Mouse (Mus musculus) frontal cortex, adult 2 months (tissue): Measurements from ENCODE around the gene Syk. TPM values are rescaled to one million over a fixed set of nuclear protein-coding genes. Genes with fewer than 3 reads are reported as not detected.

Source experiments
- DNase-seq, 2 experiments: peaks; one replicate each; pipeline ENCODE4 v3.0.0; 2022; ENCODE audit warnings: low spot score in 1 of 2; ENCODE audit errors: extremely low spot score in 1 of 2
- polyA plus RNA-seq: library from polyadenylated mRNA; depleted of rRNA; stranded (reverse); fragments of >200 nt; gene quantifications from 2 replicates; pipeline ENCODE4 v1.2.3, GENCODE M21; 2012

Syk gene
- polyA plus RNA-seq, 1 experiment, result 3.3 TPM

DNA sequence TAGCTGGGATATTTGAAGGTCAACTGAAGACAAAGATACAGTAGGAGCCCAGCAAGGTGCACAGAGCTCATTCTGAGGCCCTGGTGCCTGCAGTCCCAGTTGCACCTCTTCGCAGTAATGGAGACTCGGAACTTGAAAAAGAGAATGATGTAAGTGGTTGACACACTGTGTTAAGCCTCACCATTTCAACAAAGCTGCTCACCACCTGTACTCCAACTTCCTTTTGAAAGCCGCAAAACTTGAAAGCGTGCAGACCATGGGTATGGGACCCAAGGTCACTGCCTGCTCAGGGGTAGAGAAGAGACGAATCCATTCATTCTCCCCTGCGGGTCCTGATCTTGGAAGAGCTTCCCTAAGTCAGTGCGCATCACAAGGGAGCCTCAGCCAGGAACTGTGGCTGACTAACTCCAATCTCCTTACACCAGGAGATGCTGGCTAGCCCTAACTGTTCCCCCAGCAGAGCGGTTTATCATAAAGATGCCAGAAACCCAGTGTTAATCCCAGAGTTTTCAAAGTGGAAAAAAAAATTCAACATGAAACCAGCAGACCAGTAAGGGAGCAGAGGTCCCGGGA lies 16.7 kb upstream of the Syk start:
- DNase-seq, result no peak

DNA sequence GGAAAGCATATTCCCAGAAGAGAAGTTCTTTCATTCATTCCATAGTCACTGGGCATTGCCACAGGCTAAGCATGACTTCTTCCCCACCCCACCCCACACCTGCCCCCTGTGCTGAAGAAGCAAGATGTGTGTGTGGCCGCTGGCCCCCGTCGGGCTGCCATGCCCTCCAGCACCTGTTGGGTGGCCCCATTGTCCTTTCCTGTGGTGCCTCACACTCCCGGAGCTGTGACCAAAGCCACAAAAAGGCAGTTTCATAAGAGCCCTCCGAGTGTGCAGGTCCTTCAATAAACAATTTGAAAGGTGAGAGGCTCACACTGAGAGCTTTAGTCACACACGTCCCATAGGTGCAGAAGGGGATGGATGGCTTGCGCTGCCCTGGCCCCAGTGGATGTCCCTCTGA lies 16.2 kb upstream of the Syk start:
- no peak for DNase-seq

DNA sequence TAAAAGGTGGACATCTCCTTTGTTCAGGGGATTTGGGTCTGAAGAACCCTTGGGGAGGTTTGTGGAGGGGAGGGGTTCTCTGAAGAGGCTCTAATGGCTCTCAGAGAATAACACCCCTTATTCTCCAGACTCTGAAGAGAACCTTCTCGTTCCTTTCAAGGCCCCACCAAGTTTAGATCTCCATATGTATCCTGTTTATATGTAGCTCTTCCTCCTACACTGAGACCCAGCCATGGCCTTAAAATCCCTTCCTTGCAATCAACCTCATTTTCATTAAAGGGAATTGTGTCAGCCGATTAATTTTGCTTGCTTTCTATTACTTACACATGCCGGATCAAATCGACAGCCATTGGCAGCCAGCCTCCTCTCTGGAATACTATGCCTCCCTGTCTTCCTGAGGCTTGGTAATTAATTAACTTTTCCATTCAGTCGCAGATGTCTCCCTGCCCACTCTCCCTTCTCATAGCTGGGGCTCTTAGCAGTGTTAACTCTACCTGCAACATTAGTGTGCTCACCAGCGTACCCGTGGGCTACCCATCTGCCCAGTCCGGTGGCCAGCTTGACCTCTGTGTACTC lies 13.7 kb upstream of the Syk start:
- no peak for DNase-seq

DNA sequence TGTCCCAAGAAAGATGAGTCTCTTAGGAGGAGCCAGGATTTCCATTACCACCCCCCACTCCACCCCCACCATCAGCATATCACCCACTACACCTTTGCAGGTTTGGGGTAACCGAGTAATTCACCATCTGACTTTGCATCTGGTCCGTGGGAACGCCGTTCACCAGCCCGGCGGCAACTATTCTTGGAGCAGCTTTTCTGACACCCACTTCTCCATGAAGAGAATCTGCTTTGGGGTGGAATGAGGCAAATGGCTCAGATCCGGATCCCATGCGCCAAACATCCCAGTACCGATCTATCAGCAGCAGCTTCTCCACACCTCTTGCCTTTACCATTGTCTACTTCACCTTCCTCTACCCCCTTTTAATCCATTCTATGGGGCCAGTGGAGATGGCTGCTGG lies 12.7 kb upstream of the Syk start:
- DNase-seq, result peak; percentile 76 to 79

DNA sequence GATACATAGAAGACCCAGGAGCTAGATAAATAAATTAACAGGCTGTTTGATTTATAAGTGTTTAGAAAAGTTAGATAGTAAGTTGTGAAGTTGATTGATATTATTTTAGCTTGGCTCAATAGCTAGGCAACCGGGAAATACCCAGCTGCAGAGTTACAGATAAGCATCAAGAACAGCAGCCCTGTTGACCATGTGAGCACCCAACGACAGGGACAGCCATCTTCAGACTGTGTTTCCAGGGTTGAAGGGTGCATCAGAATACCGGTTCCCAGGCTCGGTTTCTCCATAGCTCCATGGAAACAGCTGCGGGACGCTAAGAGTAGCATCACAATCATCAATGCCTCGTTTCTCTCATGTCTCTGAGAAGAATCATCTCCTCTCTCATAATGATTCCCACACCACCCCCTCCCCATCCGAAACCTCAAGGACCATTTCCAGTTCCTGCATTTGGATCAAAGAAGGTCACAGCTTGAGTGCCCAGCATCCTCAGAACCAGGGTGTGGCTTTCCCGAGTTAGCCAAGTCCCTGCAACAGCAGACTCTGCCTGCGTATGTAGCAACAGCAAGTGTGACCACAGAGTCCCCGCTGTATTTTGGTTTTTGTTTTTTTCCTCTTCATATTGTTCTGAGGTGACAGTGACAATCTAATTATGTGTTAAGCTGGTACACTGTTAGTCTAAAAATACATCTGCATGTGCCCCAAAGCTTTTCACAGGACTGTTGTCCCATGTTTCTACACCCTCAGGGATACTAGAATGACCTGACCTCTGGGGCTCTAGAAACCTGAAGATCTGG lies 11.2 kb upstream of the Syk start:
- DNase-seq, result no peak

DNA sequence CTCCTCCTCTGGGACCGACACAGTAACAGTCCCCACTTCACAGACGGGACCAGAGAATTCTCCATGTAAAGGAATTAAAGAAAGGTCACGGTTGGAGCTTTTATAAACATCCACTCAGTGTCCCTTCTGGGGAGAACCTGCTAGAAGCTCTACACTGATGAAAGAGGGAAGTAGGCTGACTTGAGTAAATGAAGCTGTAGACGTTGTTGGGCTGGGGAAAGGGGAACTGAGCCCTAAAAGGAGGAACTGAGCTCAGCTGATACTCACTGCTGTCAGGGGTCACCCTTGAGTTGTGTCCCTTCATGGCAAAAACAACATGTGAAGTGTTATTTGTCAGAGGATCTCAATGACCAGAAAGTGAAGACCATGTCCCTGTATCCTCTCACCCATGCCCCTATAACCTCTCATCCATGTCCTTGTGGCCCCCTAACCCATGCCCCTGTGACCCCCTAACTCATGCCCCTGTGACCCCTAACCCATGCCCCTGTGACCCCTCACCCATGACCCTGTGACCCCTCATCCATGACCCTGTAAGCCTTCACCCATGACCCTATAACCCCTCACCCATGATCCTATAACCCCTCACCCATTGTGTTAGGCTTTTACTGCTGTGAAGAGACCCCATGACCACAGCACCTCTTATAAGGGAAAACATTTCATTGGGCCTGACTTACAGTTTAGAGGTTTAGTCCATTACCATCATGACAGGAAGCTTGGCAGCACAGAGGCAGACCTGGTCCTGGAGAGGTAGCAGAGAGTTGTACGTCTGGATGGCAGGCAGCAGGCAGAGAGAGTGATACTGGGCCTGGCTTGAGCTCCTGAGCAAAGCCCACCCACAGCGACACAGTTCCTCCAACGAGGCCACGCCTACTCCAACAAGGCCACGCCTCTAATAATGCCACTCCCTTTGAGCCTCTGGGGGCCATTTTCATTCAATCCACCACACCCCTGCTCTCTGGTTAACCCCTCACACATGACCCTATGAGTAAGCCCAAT lies 10.2 kb upstream of the Syk start:
- DNase-seq, result no peak

DNA sequence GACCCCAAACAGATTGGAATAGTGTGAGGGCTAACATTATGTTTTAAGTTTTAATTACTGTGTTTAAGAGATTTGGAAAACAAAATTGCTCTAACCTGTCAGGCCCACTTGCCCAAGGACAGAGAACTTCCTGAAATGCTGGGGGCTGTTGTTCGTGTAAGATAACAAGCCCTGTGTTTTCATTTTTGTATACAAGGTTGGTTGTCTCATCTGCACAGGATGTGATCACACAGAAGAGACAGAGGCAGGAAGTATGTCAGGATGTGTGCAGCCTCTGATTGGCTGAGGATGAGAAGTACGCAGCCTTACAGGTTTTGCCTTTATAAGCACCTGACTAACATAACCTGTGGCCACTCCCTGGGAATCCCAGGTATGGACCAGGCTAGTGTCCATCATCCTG lies 8.7 kb upstream of the Syk start:
- DNase-seq, result no peak

DNA sequence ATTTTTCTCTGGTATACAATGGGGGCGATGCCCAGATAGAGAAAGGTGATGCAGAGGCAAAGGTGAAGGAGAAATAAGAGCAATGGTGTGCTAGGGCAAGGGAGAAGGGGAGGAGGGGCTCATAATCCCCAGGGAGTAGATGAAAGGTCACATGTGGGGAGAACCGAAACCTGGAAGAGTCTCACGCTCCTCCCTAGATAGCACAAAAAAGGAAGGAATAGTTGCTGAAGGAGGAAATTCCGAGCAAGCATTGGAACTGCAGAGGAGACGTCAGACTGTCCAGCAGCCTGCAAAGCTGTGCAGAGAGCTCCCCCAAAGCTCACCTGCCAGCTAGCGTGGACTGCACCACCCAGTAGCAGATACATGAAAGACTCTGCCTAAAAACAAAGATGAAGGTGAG lies 7.5 kb upstream of the Syk start:
- no peak for DNase-seq

DNA sequence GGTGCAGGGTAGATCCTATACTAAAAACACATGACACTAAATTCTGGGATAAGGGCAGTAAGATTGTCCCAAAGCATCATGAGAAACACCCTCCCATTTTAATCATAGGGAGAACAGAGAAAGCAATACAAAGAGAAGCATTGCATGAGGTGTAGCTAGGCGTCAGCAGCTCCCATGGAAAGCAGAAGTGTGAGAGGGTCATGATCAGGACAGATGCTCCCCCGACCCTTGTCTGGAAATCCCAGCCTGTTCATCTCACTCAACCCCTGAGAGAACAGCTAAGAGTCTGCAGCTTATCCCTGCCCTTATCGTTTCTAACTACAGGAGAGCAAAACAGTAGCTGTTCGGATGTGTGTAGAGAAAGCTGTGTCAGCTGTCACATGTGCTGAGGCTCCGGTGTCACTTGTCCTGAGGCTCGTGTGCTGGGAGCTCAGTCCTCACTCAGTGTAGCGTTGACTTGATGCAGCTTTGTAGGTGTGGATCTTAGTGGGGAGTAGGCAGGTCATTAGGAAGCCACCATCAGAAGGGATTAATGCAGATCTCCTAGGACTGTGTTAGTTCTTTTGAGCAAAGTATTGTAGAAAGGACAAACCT lies 6.9 kb upstream of the Syk start:
- DNase-seq, result no peak

DNA sequence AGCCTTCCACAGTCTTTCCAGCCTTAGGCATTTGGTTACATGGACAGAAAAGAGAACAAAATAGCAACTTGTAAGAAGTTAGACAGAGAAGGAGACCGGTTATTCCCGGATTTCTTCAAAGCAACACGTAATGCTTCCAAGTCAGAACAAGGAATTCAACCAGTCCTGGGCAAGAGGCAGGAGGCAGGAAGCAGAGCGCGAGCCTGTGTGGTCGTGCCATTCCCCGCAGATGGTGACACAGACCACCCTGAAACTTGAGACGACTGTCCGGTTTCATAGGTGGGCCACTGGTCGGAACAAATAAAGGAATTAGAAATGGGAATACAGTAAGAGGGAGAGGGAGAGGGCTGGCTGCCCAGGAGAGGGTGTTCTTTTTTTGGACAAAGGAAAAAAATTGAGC lies 6.1 kb upstream of the Syk start:
- no peak for DNase-seq

DNA sequence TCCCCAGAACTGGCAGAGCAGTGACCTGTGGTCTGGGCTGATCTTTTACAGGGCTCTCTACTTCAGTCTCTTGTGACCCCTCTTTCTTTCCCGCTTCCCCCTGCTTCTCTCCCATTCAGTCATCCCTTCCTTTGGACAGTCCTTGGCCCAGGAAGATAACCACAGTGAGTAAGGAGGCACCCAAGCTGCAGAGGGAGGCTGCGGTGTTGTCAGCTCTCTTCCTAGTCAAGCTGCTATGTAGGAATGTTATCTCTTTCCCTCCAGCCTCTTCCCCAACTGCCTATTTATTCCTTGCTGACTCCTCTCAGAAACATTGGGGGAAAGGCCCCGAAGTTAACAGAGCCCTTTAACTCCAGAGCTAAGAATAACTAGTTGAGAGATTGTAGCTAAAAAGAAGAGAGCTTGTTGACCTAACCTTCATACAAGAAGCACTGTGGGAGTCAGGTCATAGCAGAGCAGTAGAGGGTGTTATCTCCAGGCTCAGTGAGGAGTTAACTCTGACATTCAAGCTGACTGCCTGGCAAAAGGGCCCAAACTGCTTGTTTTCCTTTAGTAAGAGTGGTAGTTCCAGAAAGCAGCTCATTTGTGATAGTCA lies 5.5 kb upstream of the Syk start:
- no peak for DNase-seq

DNA sequence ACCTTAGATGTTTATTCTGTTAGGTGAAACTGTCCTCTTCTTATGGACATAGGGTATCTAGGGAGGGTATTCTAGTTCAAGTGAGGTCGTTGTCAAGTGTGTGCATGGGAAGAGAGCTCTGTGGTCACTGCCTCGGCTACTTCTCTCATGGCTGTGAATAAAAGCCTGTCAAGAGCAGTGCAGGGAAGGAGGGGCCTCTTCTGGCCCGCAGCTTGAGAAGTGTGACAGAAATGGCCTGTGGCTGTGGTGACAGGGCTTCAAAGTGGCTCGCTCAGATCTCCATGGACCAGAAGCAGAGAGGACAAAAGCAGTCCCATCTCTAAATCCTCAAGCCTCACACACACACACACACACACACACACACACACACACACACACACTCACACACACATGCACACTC lies 5.0 kb upstream of the Syk start:
- no peak for DNase-seq

DNA sequence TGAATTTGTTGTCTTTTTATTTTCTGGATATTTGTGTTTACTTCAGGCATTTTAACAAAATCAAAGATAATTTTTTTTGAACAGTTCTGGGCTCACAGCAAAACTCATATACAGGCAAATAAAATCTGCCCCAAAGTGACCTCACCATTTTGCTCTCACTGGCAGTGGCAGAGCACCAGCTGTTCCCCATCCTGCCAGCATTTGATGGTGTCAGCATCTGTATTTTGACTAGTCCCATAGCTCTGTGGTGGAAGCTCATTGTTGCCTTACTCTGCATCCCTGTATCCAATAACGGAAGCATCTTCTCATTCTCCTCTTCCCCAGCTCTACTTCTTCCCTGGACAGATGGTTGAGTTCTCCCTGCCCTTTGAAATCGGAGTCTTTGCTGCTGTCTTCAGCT lies 4.2 kb upstream of the Syk start:
- no peak for DNase-seq

DNA sequence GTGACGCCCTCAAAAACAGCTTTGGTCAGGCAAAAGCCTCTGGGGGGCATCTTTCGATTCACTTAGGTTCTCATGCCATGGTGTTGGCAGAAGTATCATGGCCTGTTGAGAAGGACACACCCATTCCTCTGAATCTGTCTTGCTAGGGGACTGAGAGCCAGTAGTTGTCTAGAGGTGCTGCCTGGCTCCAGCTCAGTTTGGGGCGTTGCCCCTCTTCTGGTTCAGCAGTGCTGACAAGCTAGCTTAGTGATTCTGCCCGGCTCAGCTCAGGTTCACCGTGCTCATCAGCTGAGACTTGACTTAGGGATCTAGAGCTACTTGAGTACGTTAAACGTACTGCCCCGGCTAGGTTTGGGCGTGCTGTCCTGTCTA lies 481 bp upstream of the Syk start:
- no peak for DNase-seq

DNA sequence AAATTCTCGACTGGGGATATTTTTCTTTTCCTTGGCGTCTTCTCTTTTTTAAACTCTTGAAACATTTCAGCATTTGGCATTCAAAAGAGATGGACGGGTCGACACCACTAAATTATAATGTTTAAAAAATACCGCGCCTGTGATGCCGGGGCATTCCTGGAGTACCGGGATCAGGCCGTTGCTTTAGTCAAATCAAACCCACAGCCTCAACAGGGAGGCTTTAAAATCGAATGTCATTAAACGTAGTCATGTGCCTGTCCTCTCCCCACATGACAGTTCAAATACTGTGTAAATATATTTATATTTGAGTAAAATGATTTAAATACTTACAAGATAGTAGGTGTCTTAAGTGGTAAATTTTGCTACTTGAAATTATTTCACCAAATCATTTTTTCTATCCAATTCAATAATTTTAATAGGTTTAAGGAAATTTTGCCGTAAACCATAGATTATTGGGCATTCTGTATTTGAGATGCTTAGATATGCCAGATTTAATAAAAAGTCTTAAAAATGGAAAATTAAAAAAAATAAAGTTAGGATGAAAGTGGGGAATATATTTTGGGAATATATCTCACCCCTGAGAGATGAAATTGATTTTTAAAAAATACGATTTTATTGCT lies 1.1 kb downstream of the Syk start:
- DNase-seq, result no peak

DNA sequence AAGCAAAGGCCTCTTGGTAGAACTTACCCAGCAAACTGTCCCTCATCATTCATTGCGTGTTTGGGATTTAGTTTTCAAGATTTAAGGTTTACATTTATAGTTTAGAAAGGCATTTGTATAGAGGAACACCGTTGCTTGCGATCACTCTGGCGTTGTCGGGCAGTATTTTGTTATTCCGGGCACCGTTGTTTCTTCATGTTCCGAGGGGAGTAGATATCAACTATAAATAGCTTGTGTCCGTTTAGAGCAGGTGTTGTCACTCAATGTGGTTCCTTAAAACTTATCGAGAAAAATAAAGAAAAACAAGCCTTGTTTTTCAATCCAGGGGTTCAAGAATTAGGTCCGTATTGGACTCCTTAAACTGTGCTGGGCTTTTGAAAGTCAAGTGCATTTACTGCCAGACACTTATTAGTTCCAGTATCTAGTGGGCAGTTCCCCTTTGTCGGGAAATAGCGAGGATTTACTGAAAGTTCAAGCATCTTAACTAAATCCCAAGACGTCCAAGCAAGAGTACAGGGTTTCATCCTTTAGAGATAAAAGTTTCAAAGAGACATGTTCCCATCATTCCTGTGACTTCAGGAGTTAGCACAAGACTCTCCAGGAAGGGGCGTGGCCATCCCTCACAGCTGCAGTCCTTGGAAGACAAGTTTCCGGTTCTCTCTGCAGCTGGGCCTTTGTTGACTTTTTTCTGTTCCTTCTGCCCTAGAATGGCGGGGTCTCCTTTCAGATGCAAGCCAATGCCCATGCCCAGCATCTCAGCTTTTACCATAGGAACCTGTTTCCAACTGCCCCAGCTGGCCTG lies 1.9 kb downstream of the Syk start:
- DNase-seq, result no peak

DNA sequence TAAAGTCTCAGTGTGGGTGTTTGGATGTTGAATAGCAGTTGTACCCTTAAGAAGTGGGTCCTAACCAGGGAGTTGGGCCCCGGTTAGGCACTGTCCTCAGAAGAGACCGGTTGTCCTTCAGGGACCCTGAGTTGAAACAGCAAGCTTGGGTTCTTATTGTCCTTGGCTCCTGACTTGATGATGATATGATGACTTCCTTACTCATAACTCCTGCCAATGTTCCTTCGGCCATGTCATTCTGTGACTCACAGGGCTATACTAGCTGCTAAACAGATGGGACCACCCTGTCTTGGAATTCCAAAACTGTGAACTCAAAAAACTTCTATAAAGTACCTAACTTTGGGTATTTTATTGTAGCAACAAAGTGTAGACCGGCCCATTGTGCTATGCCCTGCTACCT lies 4.8 kb downstream of the Syk start:
- DNase-seq, result no peak

DNA sequence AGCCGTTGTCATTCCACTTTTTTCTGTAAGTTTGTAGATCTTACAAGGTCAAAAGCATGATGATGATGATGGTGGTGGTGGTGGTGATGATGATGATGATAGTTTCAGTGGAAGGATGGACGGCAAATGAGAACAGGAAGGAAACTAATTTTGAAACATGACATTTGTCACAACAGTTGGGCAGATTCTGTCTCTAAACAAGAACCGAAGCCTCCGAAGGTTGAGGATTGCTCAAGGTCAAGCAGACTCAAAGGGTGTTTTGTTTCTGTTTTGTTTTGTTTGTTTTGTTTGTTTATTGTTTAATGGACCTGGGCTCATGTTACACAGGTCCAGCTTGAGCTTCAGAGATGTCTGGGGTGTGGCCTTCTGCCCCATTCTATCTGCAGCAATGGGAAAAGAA lies 6.1 kb downstream of the Syk start:
- no peak for DNase-seq

DNA sequence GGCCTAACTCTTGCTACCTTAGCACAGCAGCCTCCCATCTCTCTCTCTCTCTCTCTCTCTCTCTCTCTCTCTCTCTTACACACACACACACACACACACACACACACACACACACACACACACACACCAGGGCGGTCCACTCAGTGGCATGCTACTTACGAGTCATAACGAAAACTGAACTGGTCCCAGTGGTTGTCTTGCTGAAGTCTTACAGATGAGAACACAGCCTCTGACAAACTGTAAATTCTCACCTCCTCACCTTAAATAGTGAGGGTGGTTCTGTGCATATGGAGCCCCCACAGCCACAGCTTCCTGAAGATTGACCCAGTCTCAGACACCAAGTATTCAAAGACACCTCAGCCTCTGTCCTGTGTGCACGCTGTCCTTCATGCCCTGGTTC lies 8.9 kb downstream of the Syk start:
- DNase-seq, result no peak
